Mouse (Mus musculus): ENCODE results near the gene Cpped1.

Cpped1 gene

GRCm38 (mm10) chr16:11774321-11774720, 134.9 kb downstream of the Cpped1 start:
- no peak for DNase-seq (ENCODE audit: low spot score in 2 of 2)

DNA sequence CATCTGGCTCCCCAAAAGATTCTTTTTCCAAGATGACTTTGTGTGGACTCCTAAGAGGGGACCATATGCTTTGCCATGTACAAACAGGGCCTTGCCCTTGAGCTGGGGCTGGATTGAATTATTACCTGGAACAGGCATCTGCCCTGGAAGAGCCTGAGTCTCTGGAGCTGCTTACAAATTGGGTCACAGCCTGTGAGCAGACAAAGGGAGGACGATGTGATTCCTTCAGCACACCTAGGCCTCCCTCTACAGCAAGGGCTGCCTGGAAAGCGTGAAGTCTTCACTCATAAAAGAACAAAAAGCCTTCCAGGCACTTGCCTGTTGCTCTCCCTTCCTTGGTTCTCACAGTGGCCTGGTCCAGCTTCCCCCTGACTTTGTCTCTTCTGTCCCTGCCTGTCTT, 136.9 kb downstream of the Cpped1 start:
- no peak for DNase-seq (ENCODE audit: low spot score in 2 of 2)

GRCm38 (mm10) chr16:11757951-11758350, 151.3 kb downstream of the Cpped1 start:
- DNase-seq (ENCODE audit: low spot score in 2 of 2), result no peak

DNA sequence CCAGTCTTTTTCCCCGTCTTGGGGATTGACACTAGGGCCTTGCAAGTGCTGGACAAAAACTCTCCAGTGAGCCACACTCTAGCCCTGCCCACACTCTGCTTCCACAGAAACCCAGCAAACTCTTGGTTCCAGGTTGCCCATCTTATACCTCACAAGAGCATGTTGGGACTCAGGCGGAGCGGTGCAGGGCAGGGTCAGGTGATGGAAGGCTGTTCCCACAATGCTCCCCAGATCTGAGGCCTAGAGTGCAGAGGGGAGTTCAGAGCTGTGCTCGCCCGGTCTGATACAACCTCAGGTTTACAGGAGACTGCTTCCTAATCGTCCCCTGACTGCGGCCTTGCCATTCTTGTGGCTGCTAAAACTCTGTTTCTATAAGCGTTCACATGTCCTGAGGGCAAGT, 151.8 kb downstream of the Cpped1 start:
- DNase-seq (ENCODE audit: low spot score in 2 of 2), result no peak

DNA sequence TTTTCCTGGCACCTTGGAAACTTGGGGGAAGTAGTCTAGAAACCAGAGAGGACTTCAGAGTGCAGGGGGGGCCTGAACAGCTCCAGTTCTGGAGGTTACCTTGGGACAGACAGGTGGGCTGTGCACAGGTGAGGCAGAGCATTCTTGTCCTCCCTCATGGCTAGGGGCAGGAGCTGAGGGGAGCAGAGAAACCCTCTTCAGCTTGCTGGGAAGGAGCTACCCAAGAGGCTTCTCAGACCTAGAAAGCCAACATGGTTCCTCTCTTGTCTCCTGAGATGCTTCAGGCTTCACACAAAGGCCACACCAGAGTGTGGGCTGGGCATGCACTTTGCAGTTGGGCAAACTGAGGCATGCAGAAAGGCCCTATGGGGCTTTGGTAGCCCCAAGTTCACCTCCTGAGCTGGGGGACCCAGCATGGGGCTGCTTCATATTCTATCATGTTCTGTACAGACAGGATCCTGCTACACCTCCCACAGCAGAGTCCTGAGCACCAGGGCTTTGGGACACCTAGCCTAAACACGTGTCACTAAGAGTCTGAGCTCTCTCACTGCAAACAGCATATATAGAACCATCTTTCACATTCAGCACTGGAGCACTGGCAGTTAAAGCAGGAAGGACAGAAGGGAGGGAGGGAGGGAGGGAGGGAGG, 152.5 kb downstream of the Cpped1 start:
- DNase-seq (ENCODE audit: low spot score in 2 of 2), result no peak

GRCm38 (mm10) chr16:11755281-11756066, 153.8 kb downstream of the Cpped1 start:
- DNase-seq (ENCODE audit: low spot score in 2 of 2), result no peak

GRCm38 (mm10) chr16:11754136-11754535, 155.1 kb downstream of the Cpped1 start:
- DNase-seq (ENCODE audit: low spot score in 2 of 2), result no peak

All from left cerebral cortex, adult 9 months (tissue).